Mouse (Mus musculus) gastrocnemius, postnatal 25 days (tissue): ENCODE measurements around the gene Irf2. TPM values are rescaled to one million over a fixed set of nuclear protein-coding genes. Genes with fewer than 3 reads are reported as not detected.
"Not testable (repeated sequence)": the region's sequence is repeated elsewhere in the genome, so short reads cannot be mapped to it uniquely, and the experiment has no call there.

ENCODE experiments used
- DNase-seq: peaks from one replicate; pipeline ENCODE4 v3.0.0; 2022
- total RNA-seq, 2 experiments: library from RNA; stranded (reverse); gene quantifications; 1 replicate in 1 of 2; 2 replicates in 1 of 2; pipeline ENCODE4 v1.2.3; 2021

Gene Irf2
- total RNA-seq, 2 experiments from 2014 or later = 27.4 to 29.6 TPM

DNA sequence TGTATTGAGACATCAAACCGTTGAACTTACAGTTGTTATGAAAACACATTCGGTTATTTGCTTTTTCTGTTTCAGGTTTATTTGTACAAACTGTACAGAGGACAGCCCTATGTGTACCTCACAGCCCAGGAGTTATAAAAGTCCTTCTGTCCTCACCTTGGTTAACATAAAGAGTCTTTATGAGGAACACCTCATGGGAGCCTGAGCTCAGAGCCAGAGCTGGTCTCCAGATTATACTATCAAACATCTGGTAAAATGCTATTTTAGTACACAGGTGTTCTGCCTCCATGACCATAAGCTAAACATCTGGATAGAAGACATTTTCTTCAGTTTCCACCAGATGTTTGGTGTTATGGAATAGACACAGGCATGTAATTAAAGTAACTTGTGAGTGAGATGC is 13.1 kb upstream of the Irf2 start:
- no peak for DNase-seq

GRCm38 (mm10) chr8:46729671-46730070 is 9.9 kb upstream of the Irf2 start:
- DNase-seq = not testable (repeated sequence)

GRCm38 (mm10) chr8:46732381-46732915 is 7.1 kb upstream of the Irf2 start:
- no peak for DNase-seq

DNA sequence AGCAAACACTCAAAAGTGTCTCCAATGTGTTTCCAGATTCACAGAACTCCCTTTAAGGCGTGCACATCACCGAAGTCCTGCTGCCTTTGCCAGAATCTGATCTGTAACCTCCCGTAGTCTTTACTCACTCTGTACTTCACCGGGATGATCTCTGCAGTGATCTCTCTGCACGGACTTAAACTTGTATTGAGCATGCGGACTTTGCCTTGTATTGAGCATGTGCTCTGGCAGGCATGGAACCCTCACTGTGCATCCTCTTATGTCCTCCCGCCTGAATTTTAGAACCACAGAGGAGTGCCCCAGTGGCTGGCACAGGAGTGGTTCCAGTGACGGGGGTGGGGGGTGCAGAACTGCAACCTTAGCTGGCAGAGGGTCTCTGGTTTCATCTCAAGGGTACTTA is 5.9 kb upstream of the Irf2 start:
- no peak for DNase-seq

GRCm38 (mm10) chr8:46735505-46735904 is 4.0 kb upstream of the Irf2 start:
- DNase-seq = no peak

- no peak for DNase-seq
These were observed 3.3 kb upstream of the Irf2 start for GRCm38 (mm10) chr8:46736260-46736659.

GRCm38 (mm10) chr8:46737421-46737820 is 2.1 kb upstream of the Irf2 start:
- DNase-seq = no peak

- DNase-seq = no peak
These were observed 1.6 kb upstream of the Irf2 start for GRCm38 (mm10) chr8:46737907-46738306.

GRCm38 (mm10) chr8:46738601-46739000 is 931 bp upstream of the Irf2 start:
- DNase-seq = no peak

DNA sequence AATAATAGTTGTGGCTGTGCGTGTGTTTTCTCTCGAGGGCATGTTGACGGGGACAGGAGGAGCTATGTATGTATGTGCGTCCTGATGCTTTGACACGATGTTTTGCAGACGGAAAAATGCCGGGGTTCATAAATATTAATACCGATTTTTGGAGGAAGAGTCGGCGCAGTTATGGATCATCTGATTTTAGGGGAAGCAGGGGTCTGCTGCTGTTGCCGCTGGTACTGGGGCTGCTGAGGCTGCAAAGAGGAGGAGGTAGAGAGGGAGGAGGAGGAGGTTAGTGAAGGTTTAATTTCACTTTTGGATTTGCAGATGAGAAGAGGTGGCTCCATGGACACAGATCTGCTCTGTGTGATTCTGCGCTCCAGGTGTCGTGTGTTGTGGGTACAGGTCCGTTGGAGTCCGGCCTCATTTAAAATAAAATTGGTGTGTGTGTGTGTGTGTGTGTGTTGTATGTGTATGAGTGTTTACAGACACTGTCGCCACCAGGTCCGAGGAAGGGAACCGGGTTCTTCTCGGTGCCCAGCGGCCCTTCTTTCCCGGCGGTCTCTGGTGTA is 502 bp downstream of the Irf2 start:
- peak; percentile 20 for DNase-seq

- DNase-seq = peak; percentile 76
These were observed 1.2 kb downstream of the Irf2 start for GRCm38 (mm10) chr8:46740513-46741280.

DNA sequence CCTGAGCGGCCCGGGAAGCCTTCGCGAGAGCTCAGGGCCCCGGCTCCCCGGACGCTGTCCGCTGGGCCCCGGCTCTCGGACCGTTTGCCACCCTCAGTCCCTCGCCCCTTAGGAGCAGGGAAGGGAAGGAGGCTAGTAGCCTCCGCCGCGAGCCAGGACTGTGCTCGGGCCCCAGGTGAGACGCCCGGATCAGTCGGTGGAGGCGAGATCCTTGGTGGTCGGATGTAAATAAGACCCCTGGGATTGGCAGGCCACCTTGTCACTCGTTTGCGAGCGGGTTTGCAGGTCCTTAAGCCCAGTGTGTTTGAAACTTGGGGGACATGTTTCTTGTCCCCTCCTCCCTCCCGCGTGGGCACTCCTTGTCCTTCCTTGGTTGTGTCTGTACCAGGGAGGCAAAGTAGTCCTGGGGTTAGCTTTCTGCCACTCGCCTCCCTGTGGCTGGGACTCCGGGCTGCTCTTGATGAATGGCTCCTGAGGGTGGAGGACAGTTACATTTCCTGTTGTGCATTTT is 1.8 kb downstream of the Irf2 start:
- peak; percentile 49 for DNase-seq

- no peak for DNase-seq
These were observed 2.6 kb downstream of the Irf2 start for GRCm38 (mm10) chr8:46741991-46742690.

GRCm38 (mm10) chr8:46742691-46743082 is 3.2 kb downstream of the Irf2 start:
- DNase-seq = no peak

- DNase-seq = no peak
These were observed 5.9 kb downstream of the Irf2 start for GRCm38 (mm10) chr8:46745464-46745863.

DNA sequence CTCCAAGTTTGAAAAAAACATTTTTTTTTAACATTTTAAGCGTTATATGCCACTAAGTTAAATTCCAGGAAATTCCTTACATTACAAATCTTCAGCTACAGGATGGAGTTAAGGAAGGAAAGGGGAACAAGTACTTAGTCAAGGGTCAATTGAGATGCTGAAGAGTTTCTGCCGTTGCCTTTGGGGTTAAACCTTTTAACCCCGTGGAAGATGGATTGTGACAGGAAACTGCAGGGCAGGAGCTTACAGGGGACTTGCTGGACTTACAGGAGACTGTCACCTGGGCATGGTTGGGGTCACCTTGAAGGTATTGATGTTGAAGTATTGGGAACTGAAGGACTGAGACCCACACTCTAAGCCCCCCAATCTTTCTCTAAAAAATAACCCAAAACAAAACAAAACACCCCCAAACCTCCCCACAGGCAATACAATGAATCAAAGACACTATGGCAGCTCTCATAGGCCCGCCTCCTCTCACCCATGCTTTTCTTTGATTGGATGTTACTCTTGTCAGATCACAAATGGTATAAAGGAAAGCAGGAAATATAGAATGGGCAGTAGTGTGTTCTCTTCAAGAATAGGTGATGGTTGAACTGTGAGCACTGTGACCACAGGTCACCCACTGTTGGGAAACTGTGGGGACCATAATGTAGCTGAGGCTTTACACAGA is 7.9 kb downstream of the Irf2 start:
- DNase-seq = no peak

GRCm38 (mm10) chr8:46750000-46750399 is 10.5 kb downstream of the Irf2 start:
- DNase-seq = no peak

- DNase-seq = no peak
These were observed 11.0 kb downstream of the Irf2 start for GRCm38 (mm10) chr8:46750566-46750965.

GRCm38 (mm10) chr8:46751151-46751550 is 11.6 kb downstream of the Irf2 start:
- DNase-seq = no peak

- DNase-seq = no peak
These were observed 13.5 kb downstream of the Irf2 start for GRCm38 (mm10) chr8:46752986-46753385.

GRCm38 (mm10) chr8:46754355-46754754 is 14.8 kb downstream of the Irf2 start:
- no peak for DNase-seq

DNA sequence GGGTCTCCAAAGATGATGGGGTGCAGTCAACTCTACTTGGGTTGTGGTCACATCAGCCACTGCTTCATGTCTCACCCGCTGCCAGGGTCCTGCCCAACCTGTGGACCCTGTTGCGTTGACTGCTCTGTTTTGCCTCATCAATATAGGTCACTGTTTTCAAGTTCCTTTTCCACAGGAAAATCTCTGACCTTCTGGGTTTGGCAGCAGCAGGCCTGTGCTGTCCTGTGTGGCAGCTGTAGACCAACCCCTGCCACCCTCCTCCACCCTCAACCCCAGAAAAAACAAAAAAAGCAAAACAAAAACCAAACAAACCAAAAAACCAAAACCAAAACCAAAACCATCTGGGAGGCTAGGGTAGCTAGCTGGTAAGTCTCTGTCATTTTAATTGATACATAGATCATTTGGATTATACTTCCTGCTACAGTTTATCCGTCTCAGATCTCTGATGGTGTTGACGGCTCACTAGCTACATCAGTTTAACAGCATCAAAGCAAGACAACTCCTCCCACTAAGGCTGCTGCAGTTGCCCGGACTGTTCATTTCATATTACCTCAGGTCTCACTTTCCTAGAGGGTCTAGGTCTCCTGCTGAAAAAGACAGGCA is 16.3 kb downstream of the Irf2 start:
- no peak for DNase-seq
